Mouse (Mus musculus) kidney, adult 8-10 months (tissue): ENCODE results near the gene Casq1.

Source experiments
- DNase-seq, 2 experiments: peaks; one replicate each; pipeline ENCODE4 v3.0.0; 2022

Gene Casq1

GRCm38 (mm10) chr1:172179102-172179501, 40.6 kb downstream of the Casq1 start:
- no peak for DNase-seq

GRCm38 (mm10) chr1:172177791-172178190, 41.9 kb downstream of the Casq1 start:
- DNase-seq, result no peak

GRCm38 (mm10) chr1:172173181-172173580, 46.5 kb downstream of the Casq1 start:
- no peak for DNase-seq

- no peak for DNase-seq
Measured at GRCm38 (mm10) chr1:172172381-172172780, 47.3 kb downstream of the Casq1 start.

- no peak for DNase-seq
Measured at GRCm38 (mm10) chr1:172169809-172170208, 49.9 kb downstream of the Casq1 start.

GRCm38 (mm10) chr1:172167911-172168310, 51.8 kb downstream of the Casq1 start:
- DNase-seq, result peak; percentile 57 to 85

- DNase-seq, result peak; percentile 54 to 64
Measured at GRCm38 (mm10) chr1:172162959-172163358, 56.7 kb downstream of the Casq1 start.

- DNase-seq, result peak; percentile 42
Measured at GRCm38 (mm10) chr1:172162009-172162408, 57.7 kb downstream of the Casq1 start.

- peak in 1 of 2 experiments; percentile 41 for DNase-seq
Measured at GRCm38 (mm10) chr1:172160508-172160907, 59.2 kb downstream of the Casq1 start.

GRCm38 (mm10) chr1:172159970-172160369, 59.7 kb downstream of the Casq1 start:
- no peak for DNase-seq
